Mouse (Mus musculus) hindbrain, embryonic 11.5 days (tissue): ENCODE measurements at regions not wholly inside any gene's neighbourhood (a gene's known extent, or its start where the extent isn't known, plus 50 kb on each side); places are given as distances from the start of the nearest gene placed in this dataset.

Experiments used
- ATAC-seq: fragments of 200-750 bp; cut with Nextera tagmentation; 2 replicates; pipeline ENCODE4 v1.8.0; 2017; ENCODE audit warnings: mild to moderate bottlenecking, moderate TSS enrichment, moderate library complexity; ENCODE audit not compliant: low FRiP score
- DNase-seq: peaks from one replicate; pipeline ENCODE4 v3.0.0-alpha.2; 2015; ENCODE audit warnings: low spot score
- H3K27ac ChIP-seq: fragments of 300-500 bp; sonication (generic); 2 replicates; pipeline ENCODE4 v1.5.1; 2014; ENCODE audit warnings: mild to moderate bottlenecking, low read depth, low read length
- H3K27me3 ChIP-seq: fragments of 300-500 bp; sonication (generic); 2 replicates; pipeline ENCODE4 v1.6.1; 2014; ENCODE audit warnings: mild to moderate bottlenecking, low read length, moderate library complexity, mixed read lengths; ENCODE audit not compliant: control insufficient read depth, insufficient read depth
- H3K36me3 ChIP-seq: fragments of 300-500 bp; sonication (generic); 2 replicates; pipeline ENCODE4 v1.6.1; 2014; ENCODE audit warnings: mild to moderate bottlenecking, low read length, moderate library complexity, mixed read lengths; ENCODE audit not compliant: control insufficient read depth, insufficient read depth
- H3K4me1 ChIP-seq: fragments of 300-500 bp; sonication (generic); replicated peaks from 2 replicates; pipeline ENCODE4 v1.6.1; 2014; ENCODE audit warnings: low read length, mixed read lengths; ENCODE audit not compliant: control insufficient read depth, insufficient read depth
- H3K4me2 ChIP-seq: fragments of 300-500 bp; sonication (generic); replicated peaks from 2 replicates; pipeline ENCODE4 v1.6.1; 2014; ENCODE audit warnings: mild to moderate bottlenecking, low read depth, low read length
- H3K4me3 ChIP-seq: fragments of 300-500 bp; sonication (generic); 2 replicates; pipeline ENCODE4 v1.5.1; 2014; ENCODE audit warnings: low read depth, low read length
- H3K9ac ChIP-seq: fragments of 300-500 bp; sonication (generic); 2 replicates; pipeline ENCODE4 v1.6.1; 2014; ENCODE audit warnings: low read depth, low read length
- H3K9me3 ChIP-seq: fragments of 300-500 bp; sonication (generic); 2 replicates; pipeline ENCODE4 v1.6.1; 2016; ENCODE audit warnings: low read length; ENCODE audit not compliant: control insufficient read depth
- WGBS: fragments of 180-500 bp; shearing (Covaris S2); extraction: QIAGEN DNeasy Blood & Tissue Kit; methylation state at CpG from one replicate; pipeline ENCODE4 v1.1.7; 2014; 5-methylcytosine and 5-hydroxymethylcytosine counted together

- H3K9me3 ChIP-seq = no peaks in the 10 kb centered on the region
- H3K4me2 ChIP-seq = no peak overlapping the region
- no peak for DNase-seq
- ATAC-seq = no peak
- H3K36me3 ChIP-seq = no peaks in the 10 kb centered on the region
- no peaks in the 10 kb centered on the region for H3K4me1 ChIP-seq
- WGBS = 91% methylated on average over 6 of the region's 6 CpGs
- no peaks in the 10 kb centered on the region for H3K27me3 ChIP-seq
- H3K27ac ChIP-seq = no peak overlapping the region
- H3K4me3 ChIP-seq = no peak overlapping the region
- H3K9ac ChIP-seq = no peak overlapping the region
These were observed 105.5 kb upstream of the Spaca1 start for GRCm38 (mm10) chr4:34155501-34155900.

- Histone ChIP-seq H3K27ac (no peak overlapping the region), H3K4me1 (no peaks in the 10 kb centered on the region), H3K4me2 (no peak overlapping the region), H3K9me3 (no peaks in the 10 kb centered on the region), H3K9ac (no peak overlapping the region), H3K27me3 (no peaks in the 10 kb centered on the region), H3K36me3 (no peaks in the 10 kb centered on the region), H3K4me3 (no peak overlapping the region)
- WGBS = 89% methylated on average over 6 of the region's 6 CpGs
- ATAC-seq (no peak), DNase-seq (no peak)
These were observed 108.0 kb upstream of the Spaca1 start for GRCm38 (mm10) chr4:34157818-34158511.

- no peaks in the 10 kb centered on the region for H3K27me3 ChIP-seq
- H3K9me3 ChIP-seq = no peaks in the 10 kb centered on the region
- no peak overlapping the region for H3K4me2 ChIP-seq
- DNase-seq (no peak), ATAC-seq (no peak)
- H3K4me1 ChIP-seq = no peaks in the 10 kb centered on the region
- H3K4me3 ChIP-seq = no peak overlapping the region
- H3K27ac ChIP-seq = no peak overlapping the region
- WGBS = 72% methylated on average over 4 of the region's 4 CpGs
- H3K9ac ChIP-seq = no peak overlapping the region
- H3K36me3 ChIP-seq = no peaks in the 10 kb centered on the region
These were observed 121.4 kb upstream of the Spaca1 start for GRCm38 (mm10) chr4:34171265-34171862.

GRCm38 (mm10) chr4:34172000-34172399 is 122.0 kb upstream of the Spaca1 start:
- no peak overlapping the region for H3K4me3 ChIP-seq
- H3K9me3 ChIP-seq = no peaks in the 10 kb centered on the region
- DNase-seq (no peak), ATAC-seq (no peak)
- H3K27ac ChIP-seq = no peak overlapping the region
- H3K27me3 ChIP-seq = no peaks in the 10 kb centered on the region
- 84% methylated on average over 3 of the region's 3 CpGs for WGBS
- no peak overlapping the region for H3K9ac ChIP-seq
- no peak overlapping the region for H3K4me2 ChIP-seq
- no peaks in the 10 kb centered on the region for H3K36me3 ChIP-seq
- H3K4me1 ChIP-seq = no peaks in the 10 kb centered on the region

- DNase-seq (no peak), ATAC-seq (no peak)
- Histone ChIP-seq H3K27me3 (no peaks in the 10 kb centered on the region), H3K9me3 (no peaks in the 10 kb centered on the region), H3K4me1 (no peaks in the 10 kb centered on the region), H3K27ac (no peak overlapping the region), H3K9ac (no peak overlapping the region), H3K36me3 (no peaks in the 10 kb centered on the region), H3K4me2 (no peak overlapping the region), H3K4me3 (no peak overlapping the region)
- 96% methylated on average over 1 of the region's 1 CpGs for WGBS
These were observed 127.4 kb upstream of the Spaca1 start for GRCm38 (mm10) chr4:34177421-34177820.

- H3K4me2 ChIP-seq = no peak overlapping the region
- no peak overlapping the region for H3K9ac ChIP-seq
- no peaks in the 10 kb centered on the region for H3K36me3 ChIP-seq
- 90% methylated on average over 5 of the region's 5 CpGs for WGBS
- no peak overlapping the region for H3K4me3 ChIP-seq
- H3K4me1 ChIP-seq = no peaks in the 10 kb centered on the region
- no peaks in the 10 kb centered on the region for H3K9me3 ChIP-seq
- DNase-seq (no peak), ATAC-seq (no peak)
- H3K27me3 ChIP-seq = no peaks in the 10 kb centered on the region
- H3K27ac ChIP-seq = no peak overlapping the region
These were observed 136.5 kb upstream of the Spaca1 start for GRCm38 (mm10) chr4:34186522-34186921.

GRCm38 (mm10) chr4:34203193-34203848 is 153.3 kb upstream of the Spaca1 start:
- no peak overlapping the region for H3K4me2 ChIP-seq
- no peaks in the 10 kb centered on the region for H3K4me1 ChIP-seq
- H3K9me3 ChIP-seq = no peaks in the 10 kb centered on the region
- no peak overlapping the region for H3K27ac ChIP-seq
- ATAC-seq (no peak), DNase-seq (no peak)
- 85% methylated on average over 10 of the region's 10 CpGs for WGBS
- no peaks in the 10 kb centered on the region for H3K36me3 ChIP-seq
- no peak overlapping the region for H3K9ac ChIP-seq
- H3K4me3 ChIP-seq = no peak overlapping the region
- H3K27me3 ChIP-seq = no peaks in the 10 kb centered on the region

GRCm38 (mm10) chr4:34209179-34209896 is 159.3 kb upstream of the Spaca1 start:
- Histone ChIP-seq H3K9ac (no peak overlapping the region), H3K27me3 (no peaks in the 10 kb centered on the region), H3K4me3 (no peak overlapping the region), H3K4me1 (no peaks in the 10 kb centered on the region), H3K36me3 (no peaks in the 10 kb centered on the region), H3K27ac (no peak overlapping the region), H3K9me3 (no peaks in the 10 kb centered on the region), H3K4me2 (no peak overlapping the region)
- no peak for ATAC-seq
- 76% methylated on average over 5 of the region's 5 CpGs for WGBS
- no peak for DNase-seq
